In the genomic region with DNA sequence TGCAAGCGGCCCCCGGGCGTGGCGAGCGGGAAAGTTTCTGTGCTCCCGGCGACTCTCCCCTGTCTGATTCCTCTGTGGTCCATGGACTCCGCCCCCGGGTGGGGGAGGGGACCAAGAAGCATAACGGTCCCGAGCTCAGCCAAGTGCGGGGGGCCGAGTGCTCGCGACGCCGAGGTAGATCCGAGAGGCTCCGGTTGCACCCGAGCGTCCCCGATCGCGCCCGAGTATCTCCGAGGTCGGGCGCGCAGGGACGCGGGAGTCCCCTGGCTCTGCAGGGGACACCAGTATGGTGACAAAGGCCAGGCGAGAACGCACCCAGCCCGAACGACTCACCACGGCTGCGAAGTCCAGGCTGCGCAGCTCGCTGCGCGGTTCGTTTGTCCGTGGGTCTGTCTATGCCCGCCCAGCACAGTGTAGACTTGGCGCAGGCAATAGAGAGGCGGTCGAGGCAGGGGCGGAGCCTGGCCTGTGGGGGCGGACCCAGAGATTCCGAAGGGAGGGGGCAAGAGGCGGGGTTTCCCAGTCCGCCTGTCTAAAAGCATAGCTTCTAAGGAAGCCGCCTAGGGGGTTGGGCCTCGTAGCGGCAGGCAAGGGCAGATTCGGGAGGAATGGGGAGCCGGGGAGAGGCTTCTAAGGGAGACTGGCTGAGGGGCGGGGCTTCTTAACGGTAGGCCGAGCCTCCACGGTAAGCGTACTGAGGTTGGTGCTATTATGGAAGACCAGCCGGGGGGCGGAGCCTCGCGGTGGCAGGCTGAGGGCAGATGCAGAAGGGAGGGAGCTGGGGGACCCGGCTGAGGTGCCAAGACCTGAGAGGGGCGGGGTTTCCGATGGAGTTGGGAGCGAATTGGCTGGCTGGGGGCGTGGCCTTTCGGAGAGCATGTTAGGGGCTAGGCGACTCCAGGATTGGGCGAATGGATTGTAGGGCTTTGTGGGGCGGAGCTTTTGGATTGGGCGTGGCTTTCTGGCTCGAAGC, we compare ENCODE assay signal across 8 mouse cellular contexts. TPM values are rescaled to one million over a fixed set of nuclear protein-coding genes. Genes with fewer than 3 reads are reported as not detected.
DNase-seq lines count a peak whose midpoint lies in the region; ATAC-seq and TF ChIP-seq lines count a peak whose summit lies in the region.

No protein-coding gene starts in this region.

- peak; percentile 87 for ATAC-seq in frontal cortex, adult (ENCODE audit: low TSS enrichment)
- peak; percentile 91 for ATAC-seq in lung, postnatal 0 days

- peak overlapping the region; percentile 17 for H3K9ac ChIP-seq in lung, postnatal 0 days (replicated peaks; ENCODE audit: low read depth)

- WGBS in hindbrain, embryonic 10.5 days, result under 1% methylated on average over 77 of the region's 77 CpGs
- under 1% methylated on average over 75 of the region's 77 CpGs for WGBS in lung, postnatal 0 days

- H3K9me3 ChIP-seq in hindbrain, embryonic 10.5 days, result no peaks in the 10 kb centered on the region
- H3K9me3 ChIP-seq in lung, postnatal 0 days (ENCODE audit: low read length), result no peaks in the 10 kb centered on the region

- peak; percentile 25; the same call in 1 of the 2 replicates for TF ChIP-seq EP300 in lung, postnatal 0 days (IDR thresholded peaks at IDR 0.05)

- H3K27me3 ChIP-seq in hindbrain, embryonic 10.5 days (ENCODE audit: insufficient read depth, poor library complexity, severe bottlenecking), result no peaks in the 10 kb centered on the region
- no peaks in the 10 kb centered on the region for H3K27me3 ChIP-seq in lung, postnatal 0 days (replicated peaks; ENCODE audit: insufficient read depth, low read length)

- H3K4me3 ChIP-seq in hindbrain, embryonic 10.5 days, result peak overlapping the region; percentile 72
- H3K4me3 ChIP-seq in lung, postnatal 0 days (ENCODE audit: low read depth, low read length), result peak overlapping the region; percentile 67

- TF ChIP-seq CTCF in lung, postnatal 0 days (IDR thresholded peaks at IDR 0.05), result no peak

- H3K27ac ChIP-seq in hindbrain, embryonic 10.5 days, result peak overlapping the region; percentile 94
- H3K27ac ChIP-seq in lung, postnatal 0 days (ENCODE audit: low read length), result peak overlapping the region; percentile 55

- DNase-seq in MEL-GATA-1-ER (ENCODE audit: extremely low read depth, low read depth), result peak; percentile 74
- DNase-seq in cerebellum, adult 9-10 months, result peak; percentile 94
- peak; percentile 100 for DNase-seq in hindbrain, embryonic 10.5 days (ENCODE audit: low spot score)
- DNase-seq in layer of hippocampus, adult 9-11 months, result peak; percentile 98
- peak; percentile 99 for DNase-seq in lung, postnatal 0 days (ENCODE audit: low spot score)
- DNase-seq in ovary, postnatal 14 days (ENCODE audit: low spot score), result peak; percentile 97
- peak; percentile 98 for DNase-seq in thymus, postnatal 14 days

- peak overlapping the region; percentile 92 for H3K4me2 ChIP-seq in lung, postnatal 0 days (replicated peaks; ENCODE audit: low read depth, low read length)

- H3K36me3 ChIP-seq in hindbrain, embryonic 10.5 days, result peaks cover 29% of the 10 kb centered on the region
- no peaks in the 10 kb centered on the region for H3K36me3 ChIP-seq in lung, postnatal 0 days (ENCODE audit: insufficient read depth, low read length)

- H3K4me1 ChIP-seq in hindbrain, embryonic 10.5 days (replicated peaks), result peaks cover 75% of the 10 kb centered on the region
- H3K4me1 ChIP-seq in lung, postnatal 0 days (ENCODE audit: insufficient read depth, low read depth, low read length), result peaks cover 21% of the 10 kb centered on the region; the same call in 1 of the 2 replicates

RNA-seq across cellular contexts. Expression of a gene that starts 14.2 kb away (rescaled TPM):
- 109 and 172 TPM in 2 replicates for polyA plus RNA-seq in hindbrain, embryonic 10.5 days (2016; fragmentation: Nextera tagmentation; extraction: Ambion mirVana)
- polyA plus RNA-seq in lung, postnatal 0 days (2015; fragmentation: Nextera tagmentation; extraction: Ambion mirVana), result 25.6 and 29.6 TPM in 2 replicates

RNA-seq across cellular contexts. Expression of a gene that starts 50.2 kb away (rescaled TPM):
- polyA plus RNA-seq in hindbrain, embryonic 10.5 days (2016; fragmentation: Nextera tagmentation; extraction: Ambion mirVana), result not detected in 2 replicates
- not detected in 2 replicates for polyA plus RNA-seq in lung, postnatal 0 days (2015; fragmentation: Nextera tagmentation; extraction: Ambion mirVana)

Comparison
In these comparisons a context has a peak if more than half of its experiments do, and no peak if none do; other contexts are left out.
1. Peak in every context shown above with its lines: DNase-seq, ATAC-seq, H3K4me3 ChIP-seq and H3K27ac ChIP-seq.